Mouse (Mus musculus): ENCODE measurements around the gene Prpf40b.

Gene Prpf40b

GRCm38 (mm10) chr15:99332111-99332510, 37.2 kb downstream of the Prpf40b start:
- DNase-seq (ENCODE audit: low read depth, low spot score): no peak

GRCm38 (mm10) chr15:99332921-99333675, 38.2 kb downstream of the Prpf40b start:
- peak; percentile 97 for DNase-seq (ENCODE audit: low read depth, low spot score)

DNA sequence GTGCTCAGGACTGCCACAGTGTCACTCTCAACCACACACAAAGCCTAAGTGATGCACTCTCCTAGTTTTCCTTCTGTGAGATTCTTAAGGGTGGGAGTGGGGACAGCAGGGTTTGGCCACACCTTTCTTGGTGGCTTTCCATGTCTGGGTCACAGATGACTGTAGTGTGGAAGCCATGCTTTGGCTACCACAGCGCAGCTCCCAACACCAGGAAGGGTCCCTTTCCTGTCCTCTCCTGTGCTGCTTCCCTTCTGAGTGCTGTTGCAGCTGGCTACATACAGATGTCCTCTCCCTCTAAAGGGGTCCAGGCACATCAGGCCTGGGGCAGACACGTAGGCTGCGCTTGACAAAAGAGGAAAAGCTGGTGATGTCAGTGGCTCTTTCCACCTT, 38.8 kb downstream of the Prpf40b start:
- peak; percentile 69 for DNase-seq (ENCODE audit: low read depth, low spot score)

GRCm38 (mm10) chr15:99334500-99334899, 39.6 kb downstream of the Prpf40b start:
- DNase-seq (ENCODE audit: low read depth, low spot score): peak; percentile 84

- no peak for DNase-seq (ENCODE audit: low read depth, low spot score)
Observed at GRCm38 (mm10) chr15:99335801-99336320, 41.0 kb downstream of the Prpf40b start.

DNA sequence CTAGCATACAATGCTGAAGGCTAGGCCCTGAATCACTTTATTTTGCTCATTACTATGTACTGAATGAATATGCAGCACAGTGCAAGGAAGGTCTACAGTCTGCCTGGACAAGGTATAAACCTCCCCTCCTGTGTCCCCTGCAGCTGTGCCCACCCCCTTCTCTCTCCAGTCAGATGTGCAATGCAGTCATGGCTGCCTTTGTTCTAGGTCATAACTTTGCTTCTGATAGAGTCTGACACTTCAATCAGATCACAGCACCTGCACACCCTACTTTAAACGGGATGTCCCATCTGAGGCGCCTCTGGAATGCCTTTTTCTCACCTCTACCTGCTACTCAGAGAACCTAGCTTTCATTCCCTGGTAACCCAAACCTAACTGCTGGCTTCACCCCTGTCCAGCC, 44.0 kb downstream of the Prpf40b start:
- no peak for DNase-seq (ENCODE audit: low read depth, low spot score)

- no peak for DNase-seq (ENCODE audit: low read depth, low spot score)
Observed at GRCm38 (mm10) chr15:99339669-99340068, 44.8 kb downstream of the Prpf40b start.

- DNase-seq (ENCODE audit: low read depth, low spot score): no peak
Observed at GRCm38 (mm10) chr15:99341102-99341501, 46.2 kb downstream of the Prpf40b start.

DNA sequence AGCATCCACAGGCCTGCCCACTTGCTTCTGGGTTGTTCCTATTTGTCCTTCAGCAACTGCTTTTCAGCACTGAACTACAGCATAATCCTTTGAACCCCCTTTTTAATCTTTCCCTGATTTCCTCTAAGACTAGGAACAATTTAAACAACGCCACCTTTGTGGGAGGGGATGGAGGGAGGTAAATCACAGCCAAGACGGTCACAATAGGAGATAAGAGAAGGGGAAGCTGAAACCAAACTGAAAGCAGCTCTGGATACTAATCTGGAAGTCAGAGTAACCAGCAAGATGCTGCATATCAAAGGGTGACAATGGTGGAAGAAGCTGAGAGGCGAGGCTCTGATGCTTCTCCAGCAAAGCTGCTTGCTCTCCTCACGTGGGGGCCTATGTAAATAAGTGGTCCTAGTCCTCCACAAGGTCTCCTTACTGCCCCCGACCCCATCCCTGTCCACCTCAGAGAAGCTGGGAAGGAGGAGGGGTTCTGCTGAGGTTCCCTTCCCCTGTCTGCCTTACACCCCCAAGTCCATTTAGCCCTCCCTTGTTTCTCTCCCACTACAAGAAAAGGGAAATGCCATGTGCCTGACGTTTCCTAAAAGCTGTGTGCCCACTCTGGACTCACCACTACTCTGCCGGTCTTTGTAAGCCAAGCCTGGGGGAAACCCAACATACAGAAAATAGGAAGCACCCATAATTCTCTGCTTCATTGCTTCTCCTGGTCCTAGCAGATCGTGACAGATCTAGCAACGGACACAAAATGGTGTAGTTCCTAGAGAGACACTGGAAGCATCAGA, 47.5 kb downstream of the Prpf40b start:
- no peak for DNase-seq (ENCODE audit: low read depth, low spot score)

DNA sequence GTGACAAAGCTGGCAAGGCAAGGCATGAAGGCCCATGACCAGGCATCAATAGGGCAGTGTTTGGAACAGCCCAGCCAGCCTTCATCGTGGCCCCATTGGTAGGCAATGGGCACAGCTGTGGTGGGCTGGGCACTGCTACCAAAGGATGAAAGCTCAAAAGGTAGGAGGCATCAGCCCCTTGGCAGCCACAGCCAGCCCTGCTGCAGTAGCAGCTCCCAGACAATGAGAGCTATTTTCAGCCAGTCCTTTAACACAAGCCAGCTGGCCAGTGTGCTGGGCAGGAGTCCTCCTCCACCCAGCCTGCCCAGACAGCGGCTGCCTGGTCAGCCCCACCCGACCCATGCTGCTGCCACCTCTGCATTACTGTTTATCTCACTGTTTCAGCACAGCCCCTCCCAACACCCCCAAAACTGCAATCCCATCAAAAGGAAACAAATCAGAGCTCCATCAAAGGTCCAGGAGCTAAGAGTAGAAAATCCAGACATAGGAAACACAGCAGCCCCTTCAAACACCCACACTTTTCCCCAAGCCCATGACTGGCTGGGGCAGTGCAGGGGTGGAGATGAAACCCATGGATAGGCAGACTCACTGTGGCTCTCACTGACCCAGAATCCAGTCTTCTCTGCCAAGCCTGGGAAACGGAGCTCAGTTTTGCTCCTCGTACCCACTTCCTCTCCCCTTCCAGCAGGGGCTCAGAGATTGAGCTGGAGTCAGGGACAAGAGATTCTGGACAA, 48.7 kb downstream of the Prpf40b start:
- DNase-seq (ENCODE audit: low read depth, low spot score): peak; percentile 80

DNA sequence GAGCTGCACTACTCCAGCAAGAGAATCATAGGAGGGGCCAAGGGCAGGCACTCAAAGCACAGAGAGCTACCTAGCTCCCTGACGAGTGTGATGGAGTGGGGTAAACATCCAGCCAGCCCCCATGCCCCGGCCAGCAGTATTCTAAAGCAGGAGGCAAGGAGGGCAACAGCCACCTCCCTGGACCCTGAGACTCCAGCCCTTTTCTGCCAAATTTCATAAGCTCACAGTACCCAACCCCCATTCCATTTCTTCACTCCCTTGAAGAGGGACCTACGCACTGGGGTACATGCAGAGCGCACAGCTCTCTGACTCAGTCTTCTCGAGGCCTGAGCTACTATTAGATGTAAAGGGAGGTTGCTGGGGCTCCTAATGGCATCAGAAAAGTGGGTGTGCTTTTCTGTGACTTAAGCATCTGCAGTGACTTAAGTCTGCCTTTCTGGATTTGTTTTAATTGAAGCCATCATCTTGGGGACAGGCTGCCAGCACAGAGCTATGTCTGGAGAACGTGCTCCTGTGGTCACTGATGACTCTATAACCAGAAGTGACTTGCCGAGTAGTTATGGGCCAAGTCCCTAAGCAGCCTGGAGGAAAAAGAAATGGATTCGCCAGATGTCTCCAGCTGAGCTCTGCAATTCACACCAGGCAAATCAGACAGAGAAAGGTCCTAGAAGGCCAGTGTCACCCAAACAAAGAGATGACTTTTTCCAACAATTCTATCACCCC, 49.4 kb downstream of the Prpf40b start:
- peak; percentile 66 for DNase-seq (ENCODE audit: low read depth, low spot score)

- peak; percentile 66 for DNase-seq (ENCODE audit: low read depth, low spot score)
Observed at GRCm38 (mm10) chr15:99344961-99345360, 50.1 kb downstream of the Prpf40b start.

GRCm38 (mm10) chr15:99351610-99352009, 56.7 kb downstream of the Prpf40b start:
- DNase-seq (ENCODE audit: low read depth, low spot score): no peak

GRCm38 (mm10) chr15:99352306-99352705, 57.4 kb downstream of the Prpf40b start:
- peak; percentile 36 for DNase-seq (ENCODE audit: low read depth, low spot score)

GRCm38 (mm10) chr15:99355660-99356059, 60.8 kb downstream of the Prpf40b start:
- no peak for DNase-seq (ENCODE audit: low read depth, low spot score)

DNA sequence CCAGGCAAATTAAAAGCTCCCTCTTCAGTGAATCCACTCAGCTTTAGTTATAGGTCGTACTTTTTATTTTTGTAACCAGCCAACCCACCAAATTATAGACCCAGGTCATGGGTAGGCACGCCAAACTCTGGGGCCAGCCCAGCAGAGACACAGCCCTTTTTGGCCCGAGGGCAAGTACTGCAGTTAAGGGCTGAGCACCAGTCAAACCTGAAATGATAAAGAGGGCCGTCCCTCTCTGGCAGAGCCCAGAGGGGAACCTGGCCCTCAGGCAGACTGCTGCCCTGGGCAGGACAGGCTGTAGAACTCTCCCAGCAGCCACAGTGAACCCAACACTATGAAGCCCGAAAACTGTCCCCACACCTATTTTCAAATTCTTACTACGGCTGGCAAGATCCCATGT, 61.6 kb downstream of the Prpf40b start:
- no peak for DNase-seq (ENCODE audit: low read depth, low spot score)

DNA sequence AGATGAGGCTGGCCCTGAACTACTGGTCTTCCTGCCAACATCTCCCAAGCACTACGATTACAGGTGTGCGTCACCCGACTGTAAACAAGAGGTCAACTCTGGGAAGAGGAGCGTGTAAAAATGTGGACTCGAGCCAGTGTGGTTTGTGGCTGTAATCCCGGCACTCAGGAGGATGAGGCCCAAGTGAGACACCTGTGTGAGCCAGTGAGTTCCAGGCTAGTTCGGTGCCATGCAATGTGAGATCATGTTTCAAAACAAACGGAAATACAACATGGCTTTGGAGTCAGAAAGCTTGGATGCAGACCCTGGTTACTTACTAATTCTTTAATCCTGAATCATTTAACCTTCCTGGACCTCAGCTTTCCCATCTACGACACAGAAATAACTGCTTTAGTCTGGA, 64.1 kb downstream of the Prpf40b start:
- DNase-seq (ENCODE audit: low read depth, low spot score): peak; percentile 63

GRCm38 (mm10) chr15:99364022-99364530, 69.2 kb downstream of the Prpf40b start:
- peak; percentile 66 for DNase-seq (ENCODE audit: low read depth, low spot score)

DNA sequence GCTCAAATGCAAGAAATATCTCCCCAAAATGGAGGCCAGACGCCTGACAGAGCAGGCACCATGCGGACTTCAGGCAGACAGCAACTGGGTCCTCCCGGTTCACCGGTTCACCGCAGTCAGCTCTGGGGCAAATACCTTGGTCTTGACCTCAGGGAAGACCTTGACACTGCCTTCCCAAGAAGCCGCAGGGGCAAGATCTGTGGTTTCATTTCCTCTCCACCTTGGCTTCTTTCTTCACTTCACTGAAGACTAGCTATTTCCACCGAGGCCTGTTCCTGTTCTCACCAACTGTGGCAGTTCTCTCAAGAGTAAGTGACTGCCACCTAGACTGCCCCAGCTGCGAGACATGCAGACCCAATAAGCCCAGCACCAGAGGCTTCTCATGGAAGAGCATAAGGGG, 70.0 kb downstream of the Prpf40b start:
- no peak for DNase-seq (ENCODE audit: low read depth, low spot score)
